Mouse (Mus musculus): ENCODE measurements around the gene Ssna1.

Gene Ssna1

GRCm38 (mm10) chr2:25290101-25290815, 18.0 kb upstream of the Ssna1 start:
- DNase-seq (ENCODE audit: low spot score): no peak

GRCm38 (mm10) chr2:25289651-25290050, 17.4 kb upstream of the Ssna1 start, which contains the start of gene Lrrc26:
Lrrc26 (plus strand) TSS chr2:25289915.
- no peak for DNase-seq (ENCODE audit: low spot score)

- no peak for DNase-seq (ENCODE audit: low spot score)
These were observed 16.6 kb upstream of the Ssna1 start for GRCm38 (mm10) chr2:25288734-25289345.

- no peak for DNase-seq (ENCODE audit: low spot score)
These were observed 15.8 kb upstream of the Ssna1 start, which contains the start of gene Tmem210 for GRCm38 (mm10) chr2:25287927-25288649. Tmem210 (plus strand) TSS chr2:25288145.

GRCm38 (mm10) chr2:25286837-25287636, 14.8 kb upstream of the Ssna1 start:
- no peak for DNase-seq (ENCODE audit: low spot score)

GRCm38 (mm10) chr2:25286314-25286713, 14.1 kb upstream of the Ssna1 start:
- no peak for DNase-seq (ENCODE audit: low spot score)

GRCm38 (mm10) chr2:25285551-25285950, 13.3 kb upstream of the Ssna1 start:
- DNase-seq (ENCODE audit: low spot score): no peak

GRCm38 (mm10) chr2:25278928-25279882, 7.0 kb upstream of the Ssna1 start:
- peak; percentile 71 for DNase-seq (ENCODE audit: low spot score)

GRCm38 (mm10) chr2:25273010-25273409, 772 bp upstream of the Ssna1 start:
- no peak for DNase-seq (ENCODE audit: low spot score)

- no peak for DNase-seq (ENCODE audit: low spot score)
These were observed 277 bp upstream of the Ssna1 start for GRCm38 (mm10) chr2:25272515-25272914.

GRCm38 (mm10) chr2:25267746-25268309, 4.4 kb downstream of the Ssna1 start:
- no peak for DNase-seq (ENCODE audit: low spot score)

GRCm38 (mm10) chr2:25267241-25267640, 5.0 kb downstream of the Ssna1 start:
- DNase-seq (ENCODE audit: low spot score): no peak

- DNase-seq (ENCODE audit: low spot score): no peak
These were observed 5.5 kb downstream of the Ssna1 start for GRCm38 (mm10) chr2:25266720-25267119.

- no peak for DNase-seq (ENCODE audit: low spot score)
These were observed 6.2 kb downstream of the Ssna1 start for GRCm38 (mm10) chr2:25265897-25266656.

GRCm38 (mm10) chr2:25264851-25265250, 7.4 kb downstream of the Ssna1 start:
- no peak for DNase-seq (ENCODE audit: low spot score)

- DNase-seq (ENCODE audit: low spot score): no peak
These were observed 8.0 kb downstream of the Ssna1 start for GRCm38 (mm10) chr2:25264286-25264660.

GRCm38 (mm10) chr2:25263623-25264285, 8.5 kb downstream of the Ssna1 start:
- DNase-seq (ENCODE audit: low spot score): no peak

- DNase-seq (ENCODE audit: low spot score): peak; percentile 25
These were observed 9.2 kb downstream of the Ssna1 start for GRCm38 (mm10) chr2:25262795-25263622.
